Mouse (Mus musculus) MN1 (cell line): ENCODE results near the gene Sec13.

Experiments
- DNase-seq: peaks from one replicate; pipeline ENCODE4 v3.0.0-alpha.2; 2016; ENCODE audit warnings: low spot score

Gene Sec13

DNA sequence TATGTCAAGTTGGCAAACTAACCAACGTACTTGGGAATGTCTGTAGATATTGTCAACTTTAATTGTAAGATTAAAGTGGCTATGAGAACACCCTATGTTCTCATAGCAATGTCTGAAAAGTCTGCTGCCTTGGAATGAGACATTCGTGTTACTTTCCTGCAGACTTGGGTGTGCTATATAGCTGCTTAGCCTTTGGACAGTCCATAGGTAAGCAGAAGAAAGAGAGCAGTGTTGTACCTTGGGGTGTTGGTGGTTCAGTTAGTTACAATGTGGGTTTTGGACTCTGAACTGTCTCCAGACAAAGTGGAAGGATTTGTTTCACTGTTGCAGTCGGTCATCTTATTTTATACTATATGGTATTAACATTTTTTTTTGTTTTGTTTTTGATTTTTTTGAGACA is 27.8 kb downstream of the Sec13 start:
- no peak for DNase-seq

DNA sequence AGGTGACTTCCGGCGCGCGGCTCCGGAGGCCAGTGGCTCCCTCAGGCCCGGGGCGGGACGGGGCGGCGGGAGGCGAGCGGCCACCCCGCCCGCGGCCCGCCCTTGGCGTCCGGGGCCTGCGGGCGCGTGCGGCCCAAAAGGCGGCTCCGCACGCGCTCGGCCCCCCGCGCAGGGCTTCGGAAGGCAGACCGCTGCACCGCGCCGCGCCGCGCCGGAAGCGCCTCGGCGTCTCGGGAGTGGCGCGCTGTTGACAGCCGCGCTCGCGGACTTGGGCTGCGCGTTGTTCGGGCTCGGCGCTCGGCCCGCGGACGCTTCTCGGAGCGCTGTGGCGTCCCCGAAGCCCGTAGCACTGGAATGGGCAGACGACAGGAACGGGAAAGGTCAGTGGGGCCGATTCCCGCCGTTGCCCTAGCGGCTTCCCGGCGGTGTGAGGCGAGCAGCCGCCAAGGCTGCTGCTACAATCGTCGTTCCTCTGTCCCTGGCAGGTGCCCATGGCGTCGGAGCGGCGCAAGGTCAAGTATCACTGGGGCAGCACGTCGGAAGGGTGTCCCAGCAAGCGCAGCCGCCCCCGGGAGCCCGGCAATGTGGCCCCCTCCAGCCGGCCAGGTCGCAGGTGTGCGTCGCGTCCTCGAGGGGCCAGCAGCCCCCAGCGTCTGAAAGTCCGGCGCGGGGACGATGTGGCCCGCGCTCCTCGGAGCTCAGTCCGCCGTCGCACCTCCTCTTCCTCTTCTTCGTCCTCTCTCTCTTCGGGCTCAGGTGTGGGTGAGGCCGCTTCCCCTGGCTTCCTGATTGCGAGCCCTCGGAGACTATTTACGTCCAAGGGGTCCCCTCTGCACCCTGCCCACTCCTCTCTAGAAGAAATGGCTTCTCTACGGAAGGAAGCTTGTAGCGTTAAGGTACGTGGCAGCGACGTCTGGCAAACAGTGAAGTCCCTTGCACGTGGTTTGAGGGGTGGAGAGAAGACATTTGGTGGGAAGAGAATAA is 43.0 kb downstream of the Sec13 start:
- DNase-seq, result peak; percentile 33

- DNase-seq, result peak; percentile 97
Observed at GRCm38 (mm10) chr6:113696582-113697221, 43.8 kb downstream of the Sec13 start, which contains the start of gene Tatdn2. Gene Tatdn2 (plus strand): TSS chr6:113697050.

DNA sequence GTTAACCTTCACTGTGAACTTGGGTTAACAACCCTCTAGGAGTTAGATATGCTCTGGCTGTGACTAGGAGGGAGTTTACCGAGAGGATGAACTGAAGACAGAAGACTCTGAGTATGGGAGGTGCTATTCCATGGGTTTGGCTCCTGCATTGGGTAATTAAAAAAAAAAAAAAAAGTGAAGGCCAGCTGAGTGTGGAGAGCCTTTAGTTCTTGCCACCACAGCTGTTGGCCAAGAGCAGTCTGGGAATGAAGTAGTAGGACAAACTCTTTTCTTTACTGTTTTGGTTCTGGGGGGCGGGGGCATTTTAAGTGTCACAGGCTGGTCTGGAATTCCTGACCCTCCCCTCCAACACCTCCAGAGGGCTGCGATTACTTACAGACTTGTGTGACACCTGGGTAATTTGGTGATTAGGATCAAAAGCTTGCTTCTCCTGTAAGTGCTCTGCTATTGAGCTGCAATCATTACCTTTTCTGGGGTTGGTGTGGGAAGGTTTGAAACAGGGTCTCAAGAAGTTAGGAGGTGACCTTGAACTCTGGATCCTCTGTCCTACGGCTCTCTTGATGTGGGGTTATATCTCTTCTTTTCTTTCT is 44.7 kb downstream of the Sec13 start:
- peak; percentile 19 for DNase-seq

- no peak for DNase-seq
Observed at GRCm38 (mm10) chr6:113695203-113695602, 45.3 kb downstream of the Sec13 start.

GRCm38 (mm10) chr6:113693377-113693776 is 47.2 kb downstream of the Sec13 start:
- DNase-seq, result no peak

DNA sequence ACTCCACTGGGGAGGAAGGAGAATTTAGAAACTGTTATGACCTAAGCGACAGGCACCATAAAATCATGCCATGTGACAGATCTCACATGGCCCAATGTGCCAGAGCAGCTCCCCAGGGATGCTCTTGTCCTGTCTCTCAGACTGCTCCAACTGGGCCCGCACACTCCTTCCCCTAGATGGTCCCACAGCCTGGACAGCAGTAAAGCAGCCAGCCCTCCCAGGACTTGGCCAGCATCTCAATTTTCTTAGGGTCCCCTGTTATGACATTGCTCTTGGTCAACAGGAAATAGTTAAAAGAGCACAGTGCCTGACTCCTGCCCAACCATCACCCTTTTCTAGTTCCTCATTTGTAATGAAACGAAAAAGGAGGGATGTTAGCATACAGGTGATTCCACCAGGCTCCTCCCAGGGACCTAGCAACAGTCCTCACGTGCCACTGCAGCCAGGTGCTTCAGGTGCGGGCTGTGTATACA is 47.8 kb downstream of the Sec13 start:
- no peak for DNase-seq

DNA sequence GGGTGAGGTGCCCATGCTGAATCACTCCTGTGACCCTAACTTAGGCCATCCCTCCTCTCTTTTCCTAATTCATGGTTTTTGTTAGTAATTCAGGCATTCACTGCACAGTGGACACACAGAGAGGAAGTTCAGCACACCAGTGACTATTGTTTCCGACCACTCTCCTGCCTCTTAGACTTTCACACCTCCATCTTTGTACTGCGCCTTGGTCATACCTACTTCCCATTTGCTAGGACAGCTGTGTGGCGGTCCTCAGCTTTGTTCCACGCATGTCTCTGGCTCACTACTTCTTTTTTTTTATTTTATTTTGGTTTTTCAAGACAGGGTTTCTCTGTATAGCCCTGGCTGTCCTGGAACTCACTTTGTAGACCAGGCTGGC is 49.5 kb downstream of the Sec13 start:
- DNase-seq, result no peak

GRCm38 (mm10) chr6:113690400-113691083 is 50.0 kb downstream of the Sec13 start:
- DNase-seq, result peak; percentile 37

DNA sequence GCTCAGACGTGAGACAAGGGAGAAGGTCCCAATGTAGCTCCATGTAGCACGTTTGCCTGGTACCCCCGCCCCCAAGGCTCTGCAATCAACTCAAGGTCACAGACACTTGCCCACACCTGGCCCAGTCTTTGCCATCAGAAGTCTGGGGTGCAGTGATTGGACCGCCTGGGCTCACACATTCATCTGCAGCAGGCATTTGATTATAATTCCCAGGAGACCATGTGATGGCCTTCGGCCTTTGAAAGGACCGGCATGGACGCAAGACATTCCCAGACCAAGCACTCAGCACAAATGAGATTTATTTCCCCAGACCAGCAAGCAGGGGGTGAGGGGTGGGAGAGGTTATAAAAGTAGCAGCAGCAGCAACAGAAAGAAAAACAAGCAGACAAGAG is 50.5 kb downstream of the Sec13 start:
- DNase-seq, result peak; percentile 59

- no peak for DNase-seq
Observed at GRCm38 (mm10) chr6:113686551-113687125, 53.9 kb downstream of the Sec13 start.

DNA sequence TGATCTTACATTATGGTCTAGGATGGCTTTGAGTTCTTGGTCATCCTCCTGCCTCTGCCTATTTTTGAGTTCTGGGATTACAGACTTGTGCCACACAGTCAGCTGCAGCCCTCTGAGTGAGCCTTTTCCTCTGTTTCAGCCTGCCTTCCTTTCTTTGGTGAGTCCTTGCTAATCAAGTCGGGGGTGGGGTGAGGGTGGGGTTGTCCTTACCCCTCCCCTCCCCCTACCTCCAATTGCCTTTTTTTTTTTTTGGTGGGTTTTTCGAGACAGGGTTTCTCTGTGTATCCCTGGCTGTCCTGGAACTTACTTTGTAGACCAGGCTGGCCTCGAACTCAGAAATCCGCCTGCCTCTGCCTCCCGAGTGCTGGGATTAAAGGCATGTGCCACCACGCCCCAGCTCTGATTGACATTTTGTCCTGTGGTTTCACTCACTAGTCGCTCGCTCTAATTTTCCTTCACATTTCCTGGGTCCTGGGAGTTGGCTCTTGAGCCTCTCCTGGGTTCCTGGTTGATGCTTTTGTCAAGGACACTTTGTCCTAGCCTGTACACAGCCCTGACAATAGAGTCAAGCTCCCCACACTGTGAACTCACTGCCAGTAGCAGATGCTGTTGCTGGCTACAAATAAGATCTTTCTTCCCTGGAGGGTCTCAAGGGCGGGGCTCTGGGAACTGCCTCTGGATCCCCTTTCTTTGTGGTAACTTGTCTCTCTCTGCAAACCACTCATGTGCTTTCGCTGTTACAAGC is 57.3 kb downstream of the Sec13 start:
- DNase-seq, result no peak

- DNase-seq, result peak; percentile 67
Observed at GRCm38 (mm10) chr6:113681271-113681670, 59.3 kb downstream of the Sec13 start.

GRCm38 (mm10) chr6:113679993-113680566 is 60.5 kb downstream of the Sec13 start:
- no peak for DNase-seq

DNA sequence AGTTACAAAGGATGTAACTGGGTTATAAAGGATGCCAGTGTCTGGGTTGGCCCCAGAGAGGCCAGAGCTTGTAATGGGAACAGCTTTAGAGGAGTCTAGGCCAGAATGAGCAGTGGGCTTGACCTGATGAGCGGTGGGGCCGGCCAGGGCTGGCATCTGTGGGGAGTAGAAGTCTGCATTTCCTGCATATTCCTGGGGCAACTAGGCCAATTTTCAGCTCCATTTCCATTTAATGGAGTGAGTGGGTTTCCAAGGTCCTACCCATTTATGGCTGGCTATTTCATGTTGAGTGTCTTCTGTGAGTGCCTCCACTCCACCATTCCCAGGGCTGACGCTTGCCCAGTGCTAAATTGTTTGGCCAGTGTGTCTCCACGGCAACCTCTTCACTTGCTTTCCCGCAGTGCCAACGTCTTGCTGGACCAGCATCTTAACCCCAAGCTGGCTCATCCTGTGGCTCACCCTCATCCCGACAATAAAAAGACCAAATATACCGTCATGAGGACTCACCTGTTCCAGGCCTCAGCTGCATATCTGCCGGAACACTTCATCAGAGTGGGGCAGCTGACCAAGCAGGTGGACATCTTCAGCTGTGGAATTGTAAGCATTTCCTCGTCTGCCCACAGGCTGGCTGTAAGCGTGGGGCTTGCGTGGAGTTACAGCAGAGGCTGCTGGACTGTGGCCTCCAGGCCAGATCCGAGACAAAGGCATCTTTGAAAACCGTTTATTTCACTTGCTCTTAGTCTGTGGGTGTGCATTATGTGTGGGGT is 62.1 kb downstream of the Sec13 start:
- no peak for DNase-seq
